Mouse (Mus musculus) thymus, adult 2 months (tissue): ENCODE results near the gene Rapgef5.

Source experiments
- CTCF ChIP-seq: fragments of 200-500 bp; IDR thresholded peaks from 2 replicates; pipeline ENCODE4 v1.5.1; 2012; ENCODE audit warnings: mild to moderate bottlenecking, control low read depth, low read length, moderate library complexity, borderline replicate concordance; ENCODE audit not compliant: control insufficient read depth, poor library complexity, insufficient read depth; ENCODE audit errors: extremely low read depth
- POLR2A ChIP-seq: fragments of 200-500 bp; IDR thresholded peaks from 2 replicates; pipeline ENCODE4 v1.6.1; 2012; ENCODE audit warnings: mild to moderate bottlenecking, low read length, control low read depth, moderate library complexity; ENCODE audit not compliant: control insufficient read depth, poor library complexity, insufficient read depth; ENCODE audit errors: extremely low read depth

DNA sequence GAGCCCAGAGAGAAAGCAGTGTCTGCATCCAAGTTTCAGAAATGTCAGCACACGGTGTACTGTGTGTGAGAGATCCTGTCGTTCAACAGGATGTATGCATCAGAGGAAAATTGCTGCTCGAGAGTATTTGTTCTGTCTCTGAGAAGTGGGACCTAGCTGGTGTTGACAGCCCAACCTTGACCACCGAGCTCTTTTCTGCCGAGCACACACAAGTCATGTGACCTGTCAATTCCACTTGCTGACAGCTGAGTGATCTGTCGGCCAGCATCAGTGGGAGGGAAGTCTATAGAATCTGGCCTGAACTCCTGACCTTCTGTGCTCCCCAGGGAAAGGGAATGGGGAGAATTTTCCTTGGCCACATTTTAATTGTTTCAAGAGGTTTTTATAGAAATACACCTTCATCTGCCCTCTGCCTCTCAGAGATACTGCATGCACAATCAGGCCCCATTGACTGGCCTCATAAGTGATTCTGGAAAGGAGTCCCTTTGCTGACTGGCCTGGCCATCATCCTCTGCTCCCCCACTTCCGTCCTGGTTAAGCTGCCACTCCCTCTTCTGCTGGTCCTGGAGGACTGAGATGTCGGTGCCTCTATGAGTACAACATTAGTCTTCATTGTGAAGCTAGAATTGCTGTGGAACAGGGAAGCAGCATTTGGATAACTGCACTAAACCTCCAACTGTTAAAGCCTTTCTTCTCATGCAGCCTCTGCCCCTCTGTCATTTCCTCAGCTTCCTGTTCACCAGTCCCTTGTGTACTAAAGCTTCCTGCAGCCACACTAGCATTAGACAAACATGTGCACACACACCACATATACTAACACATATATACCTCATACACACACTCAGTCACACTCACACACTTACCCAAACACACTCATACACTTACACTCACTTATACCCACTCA, 228.6 kb downstream of the Rapgef5 start:
- TF ChIP-seq CTCF (no peak), POLR2A (no peak)
